Mouse (Mus musculus): ENCODE measurements around the gene Wwc2.

- TF ChIP-seq GATA1 (IDR thresholded peaks at IDR 0.05; ENCODE audit: borderline replicate concordance, low read length) (no peak), FLI1 (IDR thresholded peaks at IDR 0.05; ENCODE audit: low read length) (no peak)
Measured at GRCm38 (mm10) chr8:47824182-47824581, 166.5 kb downstream of the Wwc2 start, which contains the start of gene Cldn22.
